In the genomic region with DNA sequence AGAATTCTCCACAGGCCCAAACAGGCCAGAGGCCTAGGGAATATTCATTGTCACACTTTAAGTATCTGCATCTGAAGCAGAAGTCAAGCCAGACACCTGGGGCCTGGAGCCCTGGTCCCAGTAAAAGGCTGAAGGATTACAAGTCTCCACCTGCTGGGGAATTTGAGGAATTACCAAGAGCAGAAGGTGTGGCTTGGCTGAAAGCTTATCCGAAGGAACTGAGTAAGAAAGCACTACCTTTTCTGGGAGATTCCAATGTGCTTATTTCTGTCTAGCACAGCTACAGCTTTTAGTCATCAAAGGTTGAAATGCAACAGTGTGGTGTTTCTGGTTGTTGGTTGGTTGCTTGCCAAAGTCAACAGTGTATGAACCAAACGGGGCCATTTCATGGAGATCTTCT, we compare ENCODE assay signal across 10 mouse cellular contexts.
DNase-seq lines count a peak whose midpoint lies in the region; ATAC-seq and TF ChIP-seq lines count a peak whose summit lies in the region.
"Had no signal": no experiment of that assay in that cellular context is flagged by ENCODE, and none has a peak within 500 bp of the region (broad histone marks: within the 10 kb centered on the region; RNA-seq: fewer than 3 reads in every experiment).

No protein-coding gene starts in this region.

- intact Hi-C loops in left cerebral cortex, postnatal 10 days (cut with DNase I) = no loop called here
- intact Hi-C loops in left cerebral cortex, adult 2 months (cut with DNase I) = loop anchor here (2.0 to 10.0 kb wide), 4 partner anchors 409 to 599 kb away; no protein-coding TSS in a partner anchor

- H3K4me2 ChIP-seq in hindbrain, embryonic 11.5 days (replicated peaks; ENCODE audit: low read depth, low read length) = no peak overlapping the region
- H3K4me2 ChIP-seq: heart, embryonic 13.5 days; neural tube, embryonic 12.5 days had no signal

- ATAC-seq in hindbrain, embryonic 11.5 days (ENCODE audit: low FRiP score) = no peak

- peak; percentile 80 for TF ChIP-seq CTCF in left cerebral cortex, adult 2 months (IDR thresholded peaks at IDR 0.05)

- DNase-seq in left cerebral cortex, adult 11 months (ENCODE audit: low spot score) = peak; percentile 25
- DNase-seq in left cerebral cortex, postnatal 10 days (ENCODE audit: extremely low spot score in 1 of 2, low spot score in 2 of 2) = no peak
- peak; percentile 18 for DNase-seq in adrenal gland, adult 8-10 months
- DNase-seq in embryonic facial prominence, embryonic 10.5 days (ENCODE audit: low spot score) = peak; percentile 44
- peak; percentile 39 for DNase-seq in hindbrain, embryonic 11.5 days (ENCODE audit: low spot score)
- peak; percentile 20 to 26 for DNase-seq in left cerebral cortex, adult 2 months (ENCODE audit: extremely low spot score in 1 of 2, low spot score in 2 of 2)
- peak; percentile 73 for DNase-seq in retina, embryonic 14.5 days (ENCODE audit: low spot score)
- no peak for DNase-seq in c-Kit-positive CD71-positive TER-119-positive erythroid progenitor cells, embryonic 14.5 days (ENCODE audit: low spot score)

- no peak overlapping the region for H3K27ac ChIP-seq in embryonic facial prominence, embryonic 10.5 days (replicated peaks)
- H3K27ac ChIP-seq in hindbrain, embryonic 11.5 days (ENCODE audit: low read depth, low read length) = no peak overlapping the region
- no peak overlapping the region for H3K27ac ChIP-seq in left cerebral cortex, adult 2 months
- H3K27ac ChIP-seq: heart, embryonic 13.5 days; neural tube, embryonic 12.5 days had no signal

- peaks cover 2% of the 10 kb centered on the region; the same call in 1 of the 2 replicates for H3K9me3 ChIP-seq in embryonic facial prominence, embryonic 10.5 days
- H3K9me3 ChIP-seq in hindbrain, embryonic 11.5 days (ENCODE audit: control insufficient read depth, low read length) = no peaks in the 10 kb centered on the region
- H3K9me3 ChIP-seq: heart, embryonic 13.5 days had no signal

- H3K9ac ChIP-seq in hindbrain, embryonic 11.5 days (ENCODE audit: low read depth, low read length) = no peak overlapping the region
- H3K9ac ChIP-seq: heart, embryonic 13.5 days; neural tube, embryonic 12.5 days had no signal

- H3K27me3 ChIP-seq in embryonic facial prominence, embryonic 10.5 days (replicated peaks; ENCODE audit: low read depth, poor library complexity, severe bottlenecking) = no peaks in the 10 kb centered on the region
- H3K27me3 ChIP-seq in hindbrain, embryonic 11.5 days (ENCODE audit: control insufficient read depth, insufficient read depth, low read length) = no peaks in the 10 kb centered on the region
- H3K27me3 ChIP-seq: heart, embryonic 13.5 days; neural tube, embryonic 12.5 days had no signal

- no peak overlapping the region for H3K4me3 ChIP-seq in embryonic facial prominence, embryonic 10.5 days
- no peak overlapping the region for H3K4me3 ChIP-seq in hindbrain, embryonic 11.5 days (ENCODE audit: low read depth, low read length)
- H3K4me3 ChIP-seq in left cerebral cortex, adult 2 months = no peak overlapping the region
- H3K4me3 ChIP-seq: heart, embryonic 13.5 days; neural tube, embryonic 12.5 days had no signal

- peaks cover 5% of the 10 kb centered on the region for H3K4me1 ChIP-seq in embryonic facial prominence, embryonic 10.5 days
- no peaks in the 10 kb centered on the region for H3K4me1 ChIP-seq in hindbrain, embryonic 11.5 days (replicated peaks; ENCODE audit: control insufficient read depth, insufficient read depth, low read length)
- H3K4me1 ChIP-seq: neural tube, embryonic 12.5 days had no signal

- WGBS in embryonic facial prominence, embryonic 10.5 days = 59% methylated on average over 2 of the region's 2 CpGs
- 56% methylated on average over 2 of the region's 2 CpGs for WGBS in hindbrain, embryonic 11.5 days

- no peaks in the 10 kb centered on the region for H3K36me3 ChIP-seq in embryonic facial prominence, embryonic 10.5 days (replicated peaks)
- H3K36me3 ChIP-seq in hindbrain, embryonic 11.5 days (ENCODE audit: control insufficient read depth, insufficient read depth, low read length) = no peaks in the 10 kb centered on the region
- H3K36me3 ChIP-seq: heart, embryonic 13.5 days; neural tube, embryonic 12.5 days had no signal

Comparison
In these comparisons a context has a peak if more than half of its experiments do, and no peak if none do; other contexts are left out.
1. DNase-seq: peak in left cerebral cortex, adult 11 months (single experiment), adrenal gland, adult 8-10 months (single experiment), embryonic facial prominence, embryonic 10.5 days (single experiment), hindbrain, embryonic 11.5 days (single experiment), left cerebral cortex, adult 2 months (2 of 2) and retina, embryonic 14.5 days (single experiment); none in left cerebral cortex, postnatal 10 days (0 of 2) and c-Kit-positive CD71-positive TER-119-positive erythroid progenitor cells, embryonic 14.5 days (single experiment).